Mouse (Mus musculus) intestine, embryonic 15.5 days (tissue): Measurements from ENCODE around the gene C130074G19Rik. TPM values are rescaled to one million over a fixed set of nuclear protein-coding genes. Genes with fewer than 3 reads are reported as not detected.

Experiments
- ATAC-seq: fragments of 200-750 bp; cut with Nextera tagmentation; 2 replicates; pipeline ENCODE4 v1.8.0; 2017; ENCODE audit warnings: moderate TSS enrichment, moderate library complexity
- H3K27ac ChIP-seq: fragments of 300-500 bp; sonication (generic); 2 replicates; pipeline ENCODE4 v1.5.1; 2015; ENCODE audit warnings: mild to moderate bottlenecking, inconsistent platforms
- H3K27me3 ChIP-seq: fragments of 300-500 bp; sonication (generic); replicated peaks from 2 replicates; pipeline ENCODE4 v1.6.1; 2015; ENCODE audit warnings: inconsistent platforms
- H3K36me3 ChIP-seq: fragments of 300-500 bp; sonication (generic); 2 replicates; pipeline ENCODE4 v1.6.1; 2015; ENCODE audit warnings: inconsistent platforms
- H3K4me1 ChIP-seq: fragments of 300-500 bp; sonication (generic); replicated peaks from 2 replicates; pipeline ENCODE4 v1.6.1; 2015; ENCODE audit warnings: inconsistent platforms
- H3K4me2 ChIP-seq: fragments of 300-500 bp; sonication (generic); replicated peaks from 2 replicates; pipeline ENCODE4 v1.6.1; 2015; ENCODE audit warnings: mild to moderate bottlenecking, inconsistent platforms
- H3K4me3 ChIP-seq: fragments of 300-500 bp; sonication (generic); replicated peaks from 2 replicates; pipeline ENCODE4 v1.5.1; 2015; ENCODE audit warnings: inconsistent platforms
- H3K9ac ChIP-seq: fragments of 300-500 bp; sonication (generic); 2 replicates; pipeline ENCODE4 v1.6.1; 2015; ENCODE audit warnings: inconsistent platforms
- H3K9me3 ChIP-seq: fragments of 300-500 bp; sonication (generic); 2 replicates; pipeline ENCODE4 v1.6.1; 2016; ENCODE audit warnings: inconsistent platforms
- WGBS: fragments of 180-500 bp; shearing (Covaris S2); methylation state at CpG from one replicate; pipeline ENCODE4 v1.1.7; 2015; 5-methylcytosine and 5-hydroxymethylcytosine counted together
- polyA plus RNA-seq: library from polyadenylated mRNA; unstranded; fragments of >200 nt; fragmentation: Nextera tagmentation; extraction: Ambion mirVana; gene quantifications from 2 replicates; pipeline ENCODE4 v1.2.1, GENCODE M21; 2015

The C130074G19Rik gene
- polyA plus RNA-seq, 1 experiment from 2014 or later: 2.3 TPM

DNA sequence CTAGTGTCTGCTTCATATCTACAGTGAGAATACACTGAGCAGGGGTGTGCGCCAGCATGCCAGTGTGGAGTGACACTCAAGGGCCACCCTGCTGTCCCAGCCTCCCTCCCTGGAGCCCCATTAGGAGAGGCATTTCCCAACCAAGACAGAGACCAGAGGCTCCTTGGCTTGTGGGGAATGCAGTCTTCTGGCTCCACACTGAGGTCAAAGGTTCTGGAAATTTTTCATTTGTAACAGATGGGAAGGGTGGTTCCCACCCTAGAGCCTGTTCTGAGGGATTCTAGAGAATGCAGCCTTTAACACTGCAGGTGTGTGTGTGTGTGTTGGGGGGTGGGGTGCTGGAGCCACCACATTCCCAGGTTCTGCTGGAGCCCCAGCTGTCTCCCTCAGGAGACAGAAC lies 11.5 kb downstream of the C130074G19Rik start:
- no peak overlapping the region for H3K4me3 ChIP-seq
- no peaks in the 10 kb centered on the region for H3K36me3 ChIP-seq
- H3K4me2 ChIP-seq: no peak overlapping the region; the same call in 1 of the 2 replicates
- H3K4me1 ChIP-seq: peaks cover 26% of the 10 kb centered on the region
- 88% methylated on average over 1 of the region's 1 CpGs for WGBS
- ATAC-seq: peak; percentile 72
- peak overlapping the region; percentile 65 for H3K27ac ChIP-seq
- H3K9me3 ChIP-seq: no peaks in the 10 kb centered on the region
- no peak overlapping the region for H3K9ac ChIP-seq
- no peaks in the 10 kb centered on the region for H3K27me3 ChIP-seq

DNA sequence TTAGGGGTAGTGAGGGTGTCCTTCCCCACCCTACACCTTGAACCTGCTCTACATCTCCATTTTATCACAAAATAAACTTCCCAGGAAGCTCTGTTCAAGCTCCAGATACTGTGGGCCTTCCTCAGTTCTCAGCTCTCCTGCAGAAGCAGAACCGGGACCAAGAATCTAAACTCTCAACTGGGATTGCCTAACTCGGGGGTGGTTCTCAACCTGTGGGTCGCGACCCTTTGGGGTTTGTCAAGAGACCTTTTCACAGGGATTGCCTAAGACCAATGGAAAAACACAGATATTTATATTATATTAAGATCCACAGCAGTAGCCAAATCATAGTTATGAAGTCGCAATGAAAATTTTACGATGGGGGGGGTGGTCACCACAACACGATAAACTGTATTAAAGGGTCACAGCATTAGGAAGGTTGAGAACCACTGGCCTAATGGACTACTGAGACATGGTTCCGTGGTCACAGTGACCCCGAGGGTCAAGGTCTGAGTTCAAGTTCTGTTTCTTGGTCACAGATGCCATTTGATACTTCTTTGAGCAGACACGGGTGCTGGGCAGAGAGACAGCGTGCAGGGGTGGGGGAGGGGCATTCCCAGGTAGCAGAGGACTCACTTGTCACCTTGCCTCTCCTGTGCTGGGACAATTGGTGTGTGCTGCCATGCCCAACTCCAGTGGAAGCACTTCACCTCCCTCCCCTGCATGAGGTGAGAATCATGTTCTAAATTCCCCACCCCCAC lies 12.2 kb downstream of the C130074G19Rik start:
- no peak overlapping the region for H3K4me3 ChIP-seq
- no peaks in the 10 kb centered on the region for H3K36me3 ChIP-seq
- peaks cover 26% of the 10 kb centered on the region for H3K4me1 ChIP-seq
- H3K4me2 ChIP-seq: no peak overlapping the region
- no peaks in the 10 kb centered on the region for H3K27me3 ChIP-seq
- H3K9ac ChIP-seq: no peak overlapping the region
- 0 out of 2 replicates have a peak, but pooled peaks have one; percentile 6 for ATAC-seq
- H3K27ac ChIP-seq: peak overlapping the region; percentile 65; the same call in 1 of the 2 replicates
- WGBS: 74% methylated on average over 11 of the region's 11 CpGs
- H3K9me3 ChIP-seq: no peaks in the 10 kb centered on the region

DNA sequence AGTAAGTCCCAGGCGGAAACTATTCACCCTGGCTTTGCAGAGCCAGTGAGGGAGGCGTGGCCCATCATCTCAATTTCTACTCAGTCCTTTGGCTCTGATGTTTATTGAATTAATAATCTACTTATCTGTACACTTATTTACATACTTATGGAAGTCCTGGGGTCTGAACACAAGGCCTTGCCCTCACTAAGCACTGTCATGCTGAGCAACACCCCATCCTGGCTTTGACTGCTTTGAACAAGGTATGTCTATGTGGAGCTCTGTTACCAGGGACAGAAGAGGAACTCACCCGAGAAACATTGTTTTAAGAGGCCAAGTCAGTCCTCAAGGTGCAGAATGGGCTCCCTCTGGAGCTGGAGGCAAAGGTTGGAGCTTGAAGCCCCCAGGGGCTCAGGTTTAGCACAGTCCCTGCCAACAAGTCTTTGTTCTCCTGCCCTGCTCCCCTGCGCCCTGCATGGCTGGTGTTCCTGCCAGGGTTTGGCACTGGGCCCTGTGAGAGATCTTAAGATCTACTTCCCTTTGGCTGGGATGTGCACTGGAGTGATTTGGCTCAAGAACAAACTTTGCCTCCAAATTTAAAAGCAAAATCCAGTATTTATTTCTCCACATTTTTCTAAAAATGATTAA lies 13.0 kb downstream of the C130074G19Rik start:
- Histone ChIP-seq H3K4me3 (no peak overlapping the region), H3K36me3 (no peaks in the 10 kb centered on the region), H3K27ac (no peak overlapping the region), H3K4me1 (peaks cover 26% of the 10 kb centered on the region), H3K27me3 (no peaks in the 10 kb centered on the region), H3K9ac (no peak overlapping the region), H3K9me3 (no peaks in the 10 kb centered on the region), H3K4me2 (no peak overlapping the region)
- no peak for ATAC-seq
- WGBS: 76% methylated on average over 4 of the region's 4 CpGs

DNA sequence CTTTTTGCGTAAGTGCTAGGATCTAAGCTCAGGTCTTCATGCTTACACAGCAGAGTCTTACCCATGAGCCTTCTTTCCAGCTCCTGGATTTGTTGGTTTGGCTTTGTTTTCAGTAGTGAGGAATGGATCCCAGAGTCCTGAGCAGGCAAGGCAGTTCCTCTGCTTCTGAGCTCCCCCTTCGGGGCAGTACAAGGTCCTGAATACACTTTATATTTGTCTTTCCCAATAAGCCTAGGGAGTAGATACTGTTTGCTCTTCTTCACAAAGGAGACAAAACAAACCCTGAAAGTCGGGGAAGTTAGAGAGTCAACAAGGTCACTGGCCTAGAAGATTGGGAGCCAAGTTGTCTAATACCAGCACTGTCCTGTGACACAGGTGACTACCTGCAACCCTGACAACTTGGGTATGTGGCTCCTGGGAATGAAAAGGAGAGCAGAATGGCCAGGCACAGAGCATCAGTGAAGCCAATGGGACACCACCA lies 15.3 kb downstream of the C130074G19Rik start:
- WGBS: 70% methylated on average over 3 of the region's 3 CpGs
- Histone ChIP-seq H3K4me1 (peaks cover 28% of the 10 kb centered on the region), H3K4me3 (no peak overlapping the region), H3K4me2 (no peak overlapping the region), H3K36me3 (no peaks in the 10 kb centered on the region), H3K27me3 (no peaks in the 10 kb centered on the region), H3K9me3 (no peaks in the 10 kb centered on the region), H3K9ac (no peak overlapping the region), H3K27ac (no peak overlapping the region)
- ATAC-seq: no peak

DNA sequence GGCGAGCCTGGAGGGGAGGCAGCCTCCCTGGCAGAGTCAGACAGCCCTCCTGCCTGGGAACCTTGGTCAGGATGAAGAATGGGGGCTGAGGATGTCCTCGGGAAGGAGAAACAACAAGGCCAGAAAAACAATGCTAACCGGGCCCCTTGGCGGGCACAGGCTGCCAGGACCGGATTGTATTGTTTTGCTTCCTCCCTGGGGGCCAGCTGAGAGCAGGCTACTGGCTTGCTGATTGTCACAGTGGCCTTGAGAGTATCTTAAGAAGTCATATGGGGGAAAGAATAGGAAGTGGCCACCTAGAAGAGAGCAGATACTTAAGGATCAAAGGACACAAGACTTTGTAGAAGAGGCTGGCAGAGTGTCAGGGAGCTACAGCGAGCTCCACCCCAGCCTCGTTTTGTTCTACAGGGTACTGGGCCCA lies 18.6 kb downstream of the C130074G19Rik start:
- H3K4me1 ChIP-seq: peaks cover 21% of the 10 kb centered on the region
- H3K27me3 ChIP-seq: no peaks in the 10 kb centered on the region
- no peak overlapping the region for H3K4me2 ChIP-seq
- no peak for ATAC-seq
- 0 out of 2 replicates have a peak overlapping the region, but pooled peaks have one; percentile 28 for H3K27ac ChIP-seq
- no peak overlapping the region for H3K9ac ChIP-seq
- no peak overlapping the region for H3K4me3 ChIP-seq
- no peaks in the 10 kb centered on the region for H3K9me3 ChIP-seq
- H3K36me3 ChIP-seq: no peaks in the 10 kb centered on the region
- WGBS: 40% methylated on average over 7 of the region's 7 CpGs

DNA sequence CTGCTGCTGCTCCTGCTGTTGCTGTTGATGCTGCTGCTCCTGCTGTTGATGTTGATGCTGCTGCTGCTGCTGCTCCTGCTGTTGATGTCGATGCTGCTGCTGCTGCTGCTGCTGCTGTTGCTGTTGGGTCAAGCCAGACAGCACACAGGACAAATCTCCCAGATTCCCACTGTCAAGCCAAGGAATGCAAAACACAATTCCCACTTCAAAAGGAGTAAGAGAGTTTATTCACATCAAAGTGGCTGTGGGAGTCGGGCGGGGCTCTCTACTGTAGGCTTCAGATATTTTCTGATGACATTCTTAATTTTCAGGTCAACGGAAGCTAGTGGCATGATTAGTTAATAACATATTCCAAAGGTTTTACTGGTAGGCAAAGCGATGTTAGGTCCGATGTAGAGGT lies 20.4 kb downstream of the C130074G19Rik start:
- 85% methylated on average over 6 of the region's 6 CpGs for WGBS
- Histone ChIP-seq H3K27ac (no peak overlapping the region), H3K9ac (no peak overlapping the region), H3K36me3 (no peaks in the 10 kb centered on the region), H3K27me3 (no peaks in the 10 kb centered on the region), H3K4me3 (no peak overlapping the region), H3K4me2 (no peak overlapping the region), H3K9me3 (no peaks in the 10 kb centered on the region), H3K4me1 (peaks cover 21% of the 10 kb centered on the region)
- ATAC-seq: no peak

DNA sequence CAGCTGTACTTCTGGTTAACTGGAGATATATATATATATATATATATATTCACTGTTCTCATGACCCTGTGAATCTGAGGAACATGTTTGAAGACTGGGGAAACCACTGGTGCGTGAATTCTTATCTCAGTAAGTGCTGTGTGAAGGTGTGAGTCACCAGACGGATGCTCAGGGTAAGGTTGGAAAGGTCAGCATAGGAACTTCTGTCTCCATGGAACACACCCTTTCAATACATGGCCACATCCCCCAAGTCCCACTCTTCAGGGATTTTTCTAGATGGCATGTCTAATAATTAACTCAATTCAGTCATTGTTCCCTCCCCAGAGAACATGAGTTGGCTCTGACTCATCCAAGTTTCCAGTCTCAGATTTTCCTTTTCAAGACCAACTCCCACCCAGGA lies 21.5 kb downstream of the C130074G19Rik start:
- Histone ChIP-seq H3K27me3 (no peaks in the 10 kb centered on the region), H3K9ac (no peak overlapping the region), H3K9me3 (no peaks in the 10 kb centered on the region), H3K4me1 (peaks cover 18% of the 10 kb centered on the region), H3K36me3 (no peaks in the 10 kb centered on the region), H3K4me2 (no peak overlapping the region), H3K27ac (no peak overlapping the region), H3K4me3 (no peak overlapping the region)
- WGBS: 53% methylated on average over 2 of the region's 2 CpGs
- peak; percentile 88 for ATAC-seq

DNA sequence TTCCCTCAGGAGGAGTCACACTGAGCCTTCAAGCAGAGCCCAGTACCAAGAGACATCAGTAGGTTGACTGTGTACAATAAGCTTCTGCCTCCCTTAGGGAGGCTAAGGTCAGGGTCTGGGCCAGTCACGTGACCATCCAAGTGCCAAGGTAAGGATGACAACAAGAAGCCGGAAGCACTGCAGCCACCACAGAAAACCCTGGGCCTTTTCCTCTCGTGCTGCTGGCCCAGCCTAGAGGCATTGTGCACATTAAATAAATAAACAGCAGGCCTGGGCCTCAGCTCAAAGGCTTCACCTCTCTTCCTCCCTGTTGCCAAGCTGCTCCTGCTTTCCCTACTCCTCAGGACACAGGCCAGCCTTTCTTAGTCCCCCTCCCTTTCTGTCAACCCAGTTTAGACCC lies 22.7 kb downstream of the C130074G19Rik start:
- no peaks in the 10 kb centered on the region for H3K36me3 ChIP-seq
- no peaks in the 10 kb centered on the region for H3K27me3 ChIP-seq
- H3K4me1 ChIP-seq: peaks cover 18% of the 10 kb centered on the region
- no peaks in the 10 kb centered on the region for H3K9me3 ChIP-seq
- no peak overlapping the region for H3K9ac ChIP-seq
- WGBS: 43% methylated on average over 3 of the region's 3 CpGs
- no peak; the same call in 1 of the 2 replicates for ATAC-seq
- H3K4me3 ChIP-seq: no peak overlapping the region
- H3K27ac ChIP-seq: peak overlapping the region; percentile 0; the same call in 1 of the 2 replicates
- H3K4me2 ChIP-seq: no peak overlapping the region

DNA sequence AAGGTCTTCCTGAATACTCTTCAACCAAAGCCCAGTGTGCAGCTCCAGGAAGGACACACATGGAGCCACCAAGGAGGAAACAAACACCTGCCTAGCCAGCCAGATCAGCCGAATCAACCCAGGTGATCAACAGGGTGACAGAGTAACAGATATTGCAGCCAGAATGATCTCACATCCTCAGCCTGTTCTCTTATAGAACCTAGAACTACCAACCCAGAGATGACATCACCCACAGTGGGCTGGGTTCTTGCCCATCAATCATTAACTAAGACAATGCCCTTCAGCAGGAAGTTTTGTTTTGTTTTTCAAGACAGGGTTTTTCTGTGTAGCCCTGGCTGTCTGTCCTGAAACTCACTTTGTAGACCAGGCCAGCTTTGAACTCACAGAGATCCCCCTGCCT lies 24.8 kb downstream of the C130074G19Rik start:
- WGBS: 64% methylated on average over 1 of the region's 1 CpGs
- Histone ChIP-seq H3K4me3 (no peak overlapping the region), H3K9ac (no peak overlapping the region), H3K9me3 (no peaks in the 10 kb centered on the region), H3K4me1 (peaks cover 19% of the 10 kb centered on the region), H3K4me2 (no peak overlapping the region), H3K36me3 (no peaks in the 10 kb centered on the region), H3K27ac (no peak overlapping the region), H3K27me3 (no peaks in the 10 kb centered on the region)
- peak; percentile 29; the same call in 1 of the 2 replicates for ATAC-seq

DNA sequence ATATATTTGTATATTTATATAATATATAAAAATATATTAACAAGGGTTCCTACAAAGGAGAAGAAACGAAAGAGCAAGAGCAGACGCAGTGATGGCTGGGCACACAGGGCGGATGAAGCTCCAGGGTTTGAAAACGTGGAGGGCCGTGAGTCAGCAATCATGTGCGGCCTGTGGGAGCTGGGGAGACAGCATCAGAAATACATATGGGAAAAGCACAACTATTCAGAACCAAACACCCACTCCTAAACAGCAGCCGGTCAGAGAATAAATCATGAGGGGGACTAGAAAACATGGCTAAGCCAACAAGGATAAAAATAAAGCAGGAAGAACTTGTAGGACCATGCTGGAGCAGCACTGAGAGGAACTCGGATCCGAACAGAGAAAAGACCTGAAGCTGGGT lies 25.8 kb downstream of the C130074G19Rik start:
- ATAC-seq: no peak
- Histone ChIP-seq H3K4me3 (no peak overlapping the region), H3K27ac (no peak overlapping the region), H3K36me3 (no peaks in the 10 kb centered on the region), H3K9ac (no peak overlapping the region), H3K4me1 (peaks cover 25% of the 10 kb centered on the region), H3K9me3 (no peaks in the 10 kb centered on the region), H3K27me3 (no peaks in the 10 kb centered on the region), H3K4me2 (no peak overlapping the region)
- 90% methylated on average over 9 of the region's 9 CpGs for WGBS

DNA sequence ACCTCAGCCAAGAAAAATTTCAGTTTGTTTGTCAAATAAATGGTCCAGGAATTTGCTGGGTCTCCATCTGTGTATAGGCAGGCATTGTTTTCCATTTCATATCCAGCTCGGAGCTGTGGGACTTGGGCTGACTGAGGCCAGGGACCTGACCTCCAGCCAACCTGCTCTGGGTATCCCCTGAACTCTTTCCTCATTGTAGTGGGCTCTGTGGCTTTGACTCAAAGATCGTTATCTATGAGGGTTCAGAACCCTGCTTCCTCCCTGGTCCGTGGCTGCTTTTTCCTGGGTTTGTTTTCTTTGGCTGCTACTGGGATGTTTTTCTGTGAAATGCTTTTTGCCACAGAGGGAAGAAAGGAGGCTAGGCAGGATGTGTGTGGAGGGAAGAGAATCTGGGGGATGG lies 29.1 kb downstream of the C130074G19Rik start:
- Histone ChIP-seq H3K4me1 (peaks cover 18% of the 10 kb centered on the region), H3K4me2 (no peak overlapping the region), H3K9ac (no peak overlapping the region), H3K27me3 (no peaks in the 10 kb centered on the region), H3K36me3 (no peaks in the 10 kb centered on the region), H3K9me3 (no peaks in the 10 kb centered on the region), H3K27ac (peak overlapping the region; percentile 33; the same call in 1 of the 2 replicates), H3K4me3 (no peak overlapping the region)
- 61% methylated on average over 3 of the region's 3 CpGs for WGBS
- ATAC-seq: no peak

DNA sequence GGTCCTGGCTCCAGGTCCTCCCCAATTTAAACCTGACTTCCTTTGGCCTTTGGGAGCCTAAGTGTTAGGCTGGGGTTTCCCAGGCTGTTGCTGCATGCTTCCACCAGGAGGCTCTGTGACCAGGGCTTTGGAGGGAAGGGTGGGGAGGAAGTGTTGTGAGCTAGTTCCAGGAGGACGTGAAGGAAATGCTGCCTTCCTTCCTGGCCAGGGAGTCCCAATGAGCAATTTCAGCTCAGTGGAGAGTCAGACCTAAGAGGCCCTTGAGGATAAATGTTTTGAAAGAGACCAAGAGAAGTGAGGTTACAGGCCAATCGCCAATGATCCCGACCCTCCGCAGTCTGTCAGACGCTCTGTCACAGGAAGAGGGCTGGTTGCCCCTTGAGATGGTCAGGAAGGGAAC lies 29.7 kb downstream of the C130074G19Rik start:
- Histone ChIP-seq H3K4me2 (peak overlapping the region; percentile 42), H3K9ac (no peak overlapping the region), H3K4me1 (peaks cover 18% of the 10 kb centered on the region), H3K27ac (peak overlapping the region; percentile 33), H3K27me3 (no peaks in the 10 kb centered on the region), H3K36me3 (no peaks in the 10 kb centered on the region), H3K4me3 (no peak overlapping the region), H3K9me3 (no peaks in the 10 kb centered on the region)
- ATAC-seq: peak; percentile 42
- 31% methylated on average over 5 of the region's 5 CpGs for WGBS
